Mouse (Mus musculus): ENCODE data around the gene Mon1a. TPM values are rescaled to one million over a fixed set of nuclear protein-coding genes. Genes with fewer than 3 reads are reported as not detected.
A peak's percentile ranks its signal among the peaks of the same experiment; 100 is the strongest.

Mon1a gene
- 31.5 and 37.2 TPM in 2 replicates for polyA plus RNA-seq (2012; rRNA removed)

DNA sequence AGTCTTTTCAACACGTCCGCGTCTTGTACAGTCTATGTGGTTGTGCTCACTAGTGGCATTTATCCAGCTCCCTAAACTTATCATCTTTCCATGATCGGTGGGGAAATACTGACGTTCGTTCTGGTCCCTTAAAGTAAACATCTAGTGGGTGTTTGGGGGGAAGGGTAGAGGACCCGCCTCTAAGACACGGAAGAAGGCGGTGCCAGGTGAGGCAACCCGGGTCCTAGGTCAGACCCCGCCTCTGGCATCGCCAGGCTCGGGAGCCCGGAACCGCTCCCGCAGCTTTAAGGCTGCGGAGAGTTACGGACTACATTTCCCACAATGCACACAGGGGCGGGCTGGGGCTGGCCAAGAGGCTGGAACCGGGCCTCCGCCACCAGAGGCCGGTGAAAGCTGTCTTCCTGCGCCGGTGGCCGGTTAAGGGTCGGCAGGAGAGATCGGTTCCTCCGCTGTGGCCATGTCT, at the start of gene Mon1a:
Gene Mon1a (plus strand): TSS at position 348 of the 463 bp plus-strand sequence.
- peak; percentile 93 for DNase-seq (ENCODE audit: low read depth)
- TF ChIP-seq CTCF (IDR thresholded peaks at IDR 0.05; ENCODE audit: borderline replicate concordance, extremely low read depth, insufficient read depth, insufficient read length) (no peak), POLR2A (IDR thresholded peaks at IDR 0.05; ENCODE audit: borderline replicate concordance, extremely low read depth, insufficient read depth, insufficient read length, poor library complexity, severe bottlenecking) (peak; percentile 53; the same call in 1 of the 2 replicates)

DNA sequence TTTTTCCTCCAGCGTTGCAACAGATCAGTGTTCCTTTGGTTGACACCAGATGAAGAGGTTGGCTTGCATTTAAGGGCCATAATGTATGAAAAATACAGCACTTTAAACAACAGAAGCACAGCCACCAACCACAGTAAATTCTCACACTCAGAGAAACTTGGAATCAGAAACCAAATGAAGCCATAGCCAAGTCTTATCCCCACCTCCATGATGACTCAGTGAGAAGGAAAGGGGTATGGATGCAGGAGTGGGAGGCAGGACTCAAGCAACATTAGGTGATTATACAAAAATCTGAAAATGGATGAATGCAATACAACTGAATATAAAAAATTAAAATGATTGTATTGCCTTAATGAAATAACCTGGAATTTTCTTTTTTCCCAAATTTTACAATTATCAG, 49.1 kb upstream of the Mon1a start:
- DNase-seq (ENCODE audit: low read depth) = no peak
- TF ChIP-seq CTCF (IDR thresholded peaks at IDR 0.05; ENCODE audit: borderline replicate concordance, extremely low read depth, insufficient read depth, insufficient read length) = no peak
- TF ChIP-seq POLR2A (IDR thresholded peaks at IDR 0.05; ENCODE audit: borderline replicate concordance, extremely low read depth, insufficient read depth, insufficient read length, poor library complexity, severe bottlenecking) = no peak

DNA sequence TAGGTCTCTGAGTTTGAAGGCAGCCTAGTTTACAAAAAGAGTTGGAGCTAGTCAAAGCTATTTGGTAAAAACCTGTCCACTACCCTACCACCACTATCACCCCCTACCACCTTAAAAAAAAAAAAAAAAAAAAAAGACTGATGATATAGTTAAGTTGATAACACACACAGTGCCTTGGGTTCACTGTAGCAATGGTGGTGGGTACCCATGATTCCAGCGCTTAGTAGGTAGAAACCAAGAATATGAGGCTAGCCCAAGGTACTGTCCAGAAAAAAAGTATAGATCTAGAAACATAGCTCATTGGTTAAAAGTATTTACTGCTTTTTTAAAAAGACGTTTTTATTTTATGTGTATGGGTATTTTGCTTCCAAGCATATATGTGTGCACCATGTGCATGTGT, 45.2 kb upstream of the Mon1a start:
- TF ChIP-seq POLR2A (IDR thresholded peaks at IDR 0.05; ENCODE audit: borderline replicate concordance, extremely low read depth, insufficient read depth, insufficient read length, poor library complexity, severe bottlenecking) (no peak), CTCF (IDR thresholded peaks at IDR 0.05; ENCODE audit: borderline replicate concordance, extremely low read depth, insufficient read depth, insufficient read length) (no peak)
- DNase-seq (ENCODE audit: low read depth) = no peak

DNA sequence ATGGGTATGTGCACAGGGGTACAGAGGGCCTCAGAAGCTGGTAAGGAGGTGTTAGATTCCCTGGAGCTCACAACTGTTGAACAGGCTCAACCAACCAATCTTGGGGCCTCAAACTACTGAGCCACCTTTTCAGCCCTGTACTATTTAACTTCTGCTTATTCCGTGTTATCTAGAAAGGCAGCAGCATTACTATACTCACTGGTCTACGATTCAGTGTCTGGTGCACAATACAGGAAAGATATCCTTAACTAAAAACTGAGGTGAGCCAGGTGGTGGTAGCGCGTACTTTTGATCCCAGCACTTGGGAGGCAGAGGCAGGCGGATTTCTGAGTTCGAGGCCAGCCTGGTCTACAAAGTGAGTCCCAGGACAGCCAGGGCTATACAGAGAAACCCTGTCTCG, 39.0 kb upstream of the Mon1a start:
- TF ChIP-seq CTCF (IDR thresholded peaks at IDR 0.05; ENCODE audit: borderline replicate concordance, extremely low read depth, insufficient read depth, insufficient read length) (no peak), POLR2A (IDR thresholded peaks at IDR 0.05; ENCODE audit: borderline replicate concordance, extremely low read depth, insufficient read depth, insufficient read length, poor library complexity, severe bottlenecking) (no peak)
- no peak for DNase-seq (ENCODE audit: low read depth)

DNA sequence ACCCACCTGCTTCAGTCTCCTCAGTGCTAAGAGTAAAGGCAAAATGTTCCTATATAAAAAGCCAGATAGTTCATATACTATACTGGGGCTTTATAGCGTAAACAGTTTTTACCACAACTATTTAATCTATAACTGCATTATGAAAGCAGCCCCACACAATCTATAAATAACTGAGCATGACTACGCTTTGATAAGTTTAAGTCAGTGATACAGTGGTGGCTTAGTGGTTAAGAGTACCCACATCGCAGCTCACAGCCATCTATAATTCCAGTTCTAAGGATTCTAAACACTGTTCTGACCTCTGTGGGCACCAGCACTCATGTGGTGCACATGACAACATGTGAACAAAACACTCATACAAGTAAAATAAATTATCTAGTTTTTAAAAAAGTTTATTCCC, 29.6 kb upstream of the Mon1a start:
- no peak for TF ChIP-seq CTCF (IDR thresholded peaks at IDR 0.05; ENCODE audit: borderline replicate concordance, extremely low read depth, insufficient read depth, insufficient read length)
- TF ChIP-seq POLR2A (IDR thresholded peaks at IDR 0.05; ENCODE audit: borderline replicate concordance, extremely low read depth, insufficient read depth, insufficient read length, poor library complexity, severe bottlenecking) = no peak
- DNase-seq (ENCODE audit: low read depth) = no peak

DNA sequence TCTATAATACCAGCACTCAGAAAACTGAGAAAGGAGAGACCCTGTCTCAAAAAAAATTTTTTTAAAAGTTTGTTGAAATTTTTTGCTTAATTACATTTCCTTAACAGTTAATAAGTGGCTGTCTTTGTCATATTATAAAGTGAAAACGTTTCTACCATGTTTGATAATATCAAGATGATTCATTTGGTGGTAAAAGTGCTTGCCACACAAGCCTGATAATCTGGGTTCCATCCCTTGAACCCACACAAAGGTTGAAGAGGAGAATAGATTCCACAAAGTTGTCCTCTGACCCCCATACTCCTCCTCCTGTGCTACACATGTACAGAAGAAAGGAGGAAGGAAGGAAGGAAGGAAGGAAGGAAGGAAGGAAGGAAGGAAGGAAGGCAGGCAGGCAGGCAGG, 23.5 kb upstream of the Mon1a start:
- no peak for DNase-seq (ENCODE audit: low read depth)
- TF ChIP-seq CTCF (IDR thresholded peaks at IDR 0.05; ENCODE audit: borderline replicate concordance, extremely low read depth, insufficient read depth, insufficient read length) = no peak
- TF ChIP-seq POLR2A (IDR thresholded peaks at IDR 0.05; ENCODE audit: borderline replicate concordance, extremely low read depth, insufficient read depth, insufficient read length, poor library complexity, severe bottlenecking) = no peak

DNA sequence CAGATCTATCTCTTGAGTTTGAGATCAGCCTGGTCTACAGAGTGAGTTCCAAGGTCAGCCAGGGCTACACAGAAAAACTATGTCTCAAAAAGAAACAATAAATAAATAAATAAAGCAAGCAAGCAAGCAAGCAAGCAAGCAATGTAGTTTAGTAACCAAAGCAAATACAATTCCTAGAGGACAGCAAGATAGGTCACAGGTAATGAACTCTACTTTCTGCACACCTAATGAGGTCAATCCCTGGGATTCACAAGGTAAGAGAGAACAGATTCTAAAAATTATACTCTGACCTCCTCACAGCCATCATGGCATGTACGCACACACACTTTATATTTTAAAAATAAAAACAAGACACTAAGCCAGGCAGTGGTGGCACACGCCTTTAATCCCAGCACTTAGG, 21.9 kb upstream of the Mon1a start:
- TF ChIP-seq CTCF (IDR thresholded peaks at IDR 0.05; ENCODE audit: borderline replicate concordance, extremely low read depth, insufficient read depth, insufficient read length) (no peak), POLR2A (IDR thresholded peaks at IDR 0.05; ENCODE audit: borderline replicate concordance, extremely low read depth, insufficient read depth, insufficient read length, poor library complexity, severe bottlenecking) (no peak)
- no peak for DNase-seq (ENCODE audit: low read depth)

DNA sequence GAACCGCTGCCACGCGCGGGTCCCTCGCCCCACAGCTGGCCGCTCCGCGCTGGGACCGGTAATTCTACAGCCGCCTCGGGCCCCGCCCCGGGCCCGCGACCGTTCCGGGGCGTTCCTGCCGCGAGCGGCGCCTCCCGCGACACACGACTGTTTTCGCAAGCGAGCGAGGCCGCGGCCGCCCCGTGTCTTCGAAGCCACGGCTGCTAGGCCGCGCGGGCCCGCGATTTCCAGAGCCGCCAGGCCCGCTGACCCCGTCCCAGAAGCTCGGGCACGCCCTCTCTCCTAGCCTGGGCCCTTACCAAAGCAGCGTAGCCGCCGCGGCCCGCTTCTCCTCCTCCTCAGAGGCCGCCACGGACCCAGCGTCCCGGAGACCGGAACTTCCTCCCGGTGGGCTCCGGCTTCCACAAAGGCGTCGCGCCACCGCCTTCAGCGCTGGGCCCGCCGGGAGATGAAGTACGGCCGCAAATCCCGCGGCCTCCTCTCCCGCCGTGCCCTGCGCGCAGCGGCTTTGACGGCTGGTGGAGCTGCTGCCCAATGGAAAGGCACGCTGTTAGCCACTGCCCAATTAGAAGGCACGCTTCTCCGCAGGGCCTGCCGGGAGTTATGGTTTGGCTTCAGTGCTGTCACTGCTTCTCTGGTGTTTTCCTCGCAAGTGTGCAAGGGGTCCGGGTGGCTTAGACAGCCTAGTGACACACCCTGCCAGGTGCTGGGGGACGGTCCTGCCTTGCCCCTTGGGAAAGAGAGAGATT, 15.4 kb upstream of the Mon1a start:
- TF ChIP-seq POLR2A (IDR thresholded peaks at IDR 0.05; ENCODE audit: borderline replicate concordance, extremely low read depth, insufficient read depth, insufficient read length, poor library complexity, severe bottlenecking) = peak; percentile 77; the same call in 1 of the 2 replicates
- no peak for TF ChIP-seq CTCF (IDR thresholded peaks at IDR 0.05; ENCODE audit: borderline replicate concordance, extremely low read depth, insufficient read depth, insufficient read length)
- peak; percentile 99 for DNase-seq (ENCODE audit: low read depth)

DNA sequence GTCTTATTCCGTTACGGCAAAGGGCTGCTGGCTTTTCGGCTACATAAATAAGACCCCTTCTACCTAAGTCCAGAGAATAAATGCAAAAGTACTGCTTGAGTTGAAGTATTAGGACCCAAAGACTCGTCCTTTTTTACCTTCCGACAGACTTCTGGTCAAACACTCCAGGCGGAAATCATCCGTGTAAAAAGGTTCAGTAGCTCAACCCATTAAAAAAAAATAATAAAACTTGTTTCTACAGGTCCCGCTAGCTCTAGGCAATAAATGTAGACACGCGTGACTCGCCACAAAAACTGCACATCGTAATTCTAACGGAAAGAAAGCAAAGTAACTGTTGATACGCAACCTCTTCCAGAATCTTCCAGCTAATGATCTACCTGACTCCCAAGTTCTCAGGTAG, 14.8 kb upstream of the Mon1a start, which contains the start of gene Rbm6:
Gene Rbm6 (minus strand): TSS at position 101 of the 400 bp plus-strand sequence.
- TF ChIP-seq POLR2A (IDR thresholded peaks at IDR 0.05; ENCODE audit: borderline replicate concordance, extremely low read depth, insufficient read depth, insufficient read length, poor library complexity, severe bottlenecking) (no peak), CTCF (IDR thresholded peaks at IDR 0.05; ENCODE audit: borderline replicate concordance, extremely low read depth, insufficient read depth, insufficient read length) (no peak)
- DNase-seq (ENCODE audit: low read depth) = no peak

DNA sequence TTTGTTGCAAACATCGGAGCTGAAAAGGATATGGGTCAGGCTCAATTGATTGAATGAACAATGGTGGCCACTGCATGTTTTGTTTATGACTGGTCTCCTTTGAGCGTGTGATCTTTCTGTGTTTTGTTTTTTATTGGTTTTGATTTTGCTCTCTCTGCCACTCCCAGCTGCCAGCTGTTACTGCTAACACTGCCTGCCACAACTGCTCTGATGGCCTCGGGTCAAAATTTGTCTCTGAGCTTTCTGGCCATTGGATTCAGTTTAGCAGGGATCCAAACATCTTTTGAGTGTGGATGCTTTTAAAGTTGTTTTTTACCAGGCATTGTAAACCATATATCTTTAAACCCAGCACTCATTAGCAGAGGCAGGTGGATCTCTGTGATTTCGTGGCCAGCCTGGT, 7.5 kb upstream of the Mon1a start:
- TF ChIP-seq CTCF (IDR thresholded peaks at IDR 0.05; ENCODE audit: borderline replicate concordance, extremely low read depth, insufficient read depth, insufficient read length) = no peak
- TF ChIP-seq POLR2A (IDR thresholded peaks at IDR 0.05; ENCODE audit: borderline replicate concordance, extremely low read depth, insufficient read depth, insufficient read length, poor library complexity, severe bottlenecking) = no peak
- DNase-seq (ENCODE audit: low read depth) = no peak

DNA sequence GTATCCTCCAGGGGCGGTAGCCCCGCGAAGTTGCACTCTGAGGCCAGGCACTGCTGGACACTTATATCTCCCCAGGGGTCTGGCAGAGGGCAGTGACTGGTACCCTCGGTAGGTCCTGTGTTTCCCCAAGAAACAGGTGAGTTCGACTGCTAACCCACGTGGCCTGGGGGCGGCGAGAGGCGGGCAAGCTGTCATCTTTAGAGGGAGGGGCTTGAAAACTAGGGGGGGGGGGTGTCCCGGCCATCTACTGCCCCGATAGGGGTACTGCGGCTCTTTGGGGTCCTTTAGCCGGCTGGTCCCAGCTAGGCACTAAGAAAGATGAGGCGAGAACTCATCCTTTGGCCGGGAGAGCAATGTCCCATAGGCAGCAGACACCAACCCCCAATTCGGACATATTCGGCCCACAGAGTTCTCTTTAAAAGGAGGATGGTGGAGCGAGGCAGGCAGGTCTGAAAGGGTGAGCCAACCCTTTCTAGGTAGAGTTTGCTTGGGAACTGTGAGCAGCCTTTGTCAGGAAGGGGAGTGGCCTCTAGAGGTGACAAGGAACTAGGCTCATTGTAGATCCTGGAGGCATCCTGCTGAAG, 408 bp downstream of the Mon1a start:
- TF ChIP-seq POLR2A (IDR thresholded peaks at IDR 0.05; ENCODE audit: borderline replicate concordance, extremely low read depth, insufficient read depth, insufficient read length, poor library complexity, severe bottlenecking) (no peak), CTCF (IDR thresholded peaks at IDR 0.05; ENCODE audit: borderline replicate concordance, extremely low read depth, insufficient read depth, insufficient read length) (peak; percentile 16; the same call in 1 of the 2 replicates)
- peak; percentile 64 for DNase-seq (ENCODE audit: low read depth)
